Mouse (Mus musculus): ENCODE data around the gene Timp3.
A peak's percentile ranks its signal among the peaks of the same experiment; 100 is the strongest.

Gene Timp3

GRCm38 (mm10) chr10:86352521-86352920 is 52.3 kb downstream of the Timp3 start:
- DNase-seq (ENCODE audit: low spot score) = no peak

DNA sequence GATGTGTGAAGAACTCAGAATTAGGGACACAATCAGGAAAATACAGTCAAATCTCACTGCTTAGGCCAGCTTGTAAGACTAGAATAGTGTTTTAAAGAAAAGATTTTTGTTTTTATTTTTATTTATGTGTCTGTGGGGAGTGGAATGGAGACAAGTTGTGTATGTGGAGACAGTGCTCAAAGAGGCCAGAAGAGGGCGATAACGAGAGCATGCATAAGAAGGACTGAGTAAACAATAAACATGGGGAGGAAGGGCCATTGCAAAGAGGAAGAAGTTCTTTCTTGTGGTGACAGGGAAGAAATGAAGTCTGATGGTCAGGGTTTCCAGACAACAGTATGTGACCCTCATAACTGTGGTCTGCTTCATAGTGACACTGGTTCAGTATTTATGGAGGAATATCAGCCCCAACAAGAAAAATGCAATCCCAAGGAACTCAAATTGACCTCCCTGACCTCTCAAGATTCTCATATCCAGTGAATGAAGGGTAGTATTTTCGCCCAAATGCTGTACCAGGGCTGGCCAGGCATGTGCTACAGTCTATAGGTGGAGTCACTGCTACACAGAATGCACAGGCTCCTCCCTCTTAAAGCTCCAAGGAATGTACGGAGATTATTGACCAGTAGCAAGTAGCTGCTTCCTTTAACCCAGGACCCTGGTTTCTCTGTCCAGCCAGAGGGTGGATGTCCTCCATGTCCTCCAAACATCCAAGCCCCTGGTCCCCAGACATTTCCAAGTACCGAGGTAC is 56.8 kb downstream of the Timp3 start:
- DNase-seq (ENCODE audit: low spot score) = no peak

DNA sequence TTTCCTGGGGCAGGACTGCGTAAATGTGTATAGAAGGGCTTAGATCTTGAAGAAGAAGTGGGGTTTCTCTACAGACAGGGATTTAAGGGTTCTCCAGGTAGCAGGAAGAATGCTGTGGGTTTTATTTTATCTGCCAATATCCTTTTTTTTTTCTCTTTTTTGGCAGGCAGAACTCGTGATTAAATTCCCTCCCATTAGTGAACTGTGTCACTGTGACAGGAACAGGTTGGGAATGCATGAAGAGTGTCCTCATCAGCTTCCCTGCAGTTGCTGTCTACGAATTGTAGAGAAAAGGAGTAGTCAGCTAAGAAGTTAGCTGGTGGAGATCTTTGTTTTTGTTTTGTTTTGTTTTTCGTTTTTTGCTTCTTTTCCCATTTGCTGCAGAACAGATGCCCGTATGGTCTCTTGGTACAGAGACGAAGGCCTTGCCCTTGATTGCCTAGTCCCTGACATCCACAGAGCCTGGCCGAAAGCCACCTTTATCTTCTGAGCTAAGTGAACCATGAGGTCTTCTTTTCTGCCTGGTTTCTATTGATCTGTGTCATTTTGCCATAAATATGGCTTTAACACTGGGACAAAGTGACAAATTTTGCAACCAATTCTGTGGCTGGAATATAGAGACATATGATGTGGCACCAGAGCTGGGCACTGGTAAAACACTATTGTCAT is 58.3 kb downstream of the Timp3 start:
- DNase-seq (ENCODE audit: low spot score) = no peak

DNA sequence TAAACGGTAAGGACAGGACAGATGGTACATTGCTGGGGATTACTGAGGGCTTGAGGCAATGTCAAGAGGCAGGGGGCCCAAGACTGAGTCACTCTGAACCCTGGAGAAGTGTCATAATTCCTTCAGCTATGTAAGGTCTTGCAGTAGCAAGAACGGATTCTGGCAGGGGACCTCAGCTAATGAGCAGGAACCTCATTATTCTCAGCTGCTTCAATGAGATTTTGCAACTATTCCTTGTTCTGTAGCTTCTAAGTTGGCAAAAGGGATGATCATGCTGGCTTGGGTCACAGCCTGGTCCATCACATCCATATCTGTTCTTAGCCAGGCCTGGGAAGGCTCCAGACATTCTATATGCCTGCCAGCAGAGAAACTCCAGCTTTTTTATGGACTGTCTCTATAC is 59.0 kb downstream of the Timp3 start:
- peak; percentile 41 for DNase-seq (ENCODE audit: low spot score)

DNA sequence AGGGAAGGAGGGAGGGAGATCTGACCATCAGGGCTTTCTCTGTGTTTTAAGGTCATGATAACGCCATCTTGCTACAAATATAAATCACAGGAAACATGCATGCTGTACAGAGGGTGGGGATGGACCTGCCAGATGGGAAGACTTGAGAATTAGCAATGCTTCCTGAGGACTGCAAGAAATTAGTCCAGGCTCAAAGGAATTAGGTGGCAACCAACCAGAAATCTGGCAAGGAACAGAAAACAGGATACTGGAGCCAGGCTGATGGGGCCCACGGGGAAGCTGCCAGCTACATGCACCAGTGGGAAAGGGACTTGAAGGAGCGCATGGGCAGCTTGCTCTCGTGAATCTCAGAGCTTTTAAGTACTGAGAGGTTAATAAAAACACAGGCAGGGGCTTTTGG is 59.5 kb downstream of the Timp3 start:
- no peak for DNase-seq (ENCODE audit: low spot score)

GRCm38 (mm10) chr10:86363669-86364309 is 63.6 kb downstream of the Timp3 start:
- DNase-seq (ENCODE audit: low spot score) = no peak

- no peak for DNase-seq (ENCODE audit: low spot score)
Observed at GRCm38 (mm10) chr10:86365632-86366092, 65.5 kb downstream of the Timp3 start.

- DNase-seq (ENCODE audit: low spot score) = no peak
Observed at GRCm38 (mm10) chr10:86367346-86367745, 67.2 kb downstream of the Timp3 start.

DNA sequence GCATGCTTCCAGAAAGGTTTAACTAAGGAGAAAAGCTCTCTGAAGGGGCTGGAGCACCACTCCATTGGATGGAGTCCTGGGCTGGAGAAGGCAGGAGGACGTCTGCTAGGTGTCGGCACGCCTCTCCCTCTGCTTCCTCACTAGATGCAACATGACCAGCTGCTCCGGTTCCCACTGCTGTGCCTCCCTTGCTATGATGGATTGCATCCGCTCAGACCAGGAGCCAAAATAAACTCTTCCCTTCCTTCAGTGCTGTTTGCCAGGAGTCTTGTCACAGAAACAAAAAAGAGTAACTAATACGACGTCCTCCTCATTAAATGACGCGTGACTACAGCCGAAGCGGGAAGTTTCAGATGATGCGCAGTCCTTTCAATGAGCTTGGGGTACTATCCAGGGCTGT is 68.6 kb downstream of the Timp3 start:
- peak; percentile 76 for DNase-seq (ENCODE audit: low spot score)

GRCm38 (mm10) chr10:86369346-86369745 is 69.2 kb downstream of the Timp3 start:
- no peak for DNase-seq (ENCODE audit: low spot score)

DNA sequence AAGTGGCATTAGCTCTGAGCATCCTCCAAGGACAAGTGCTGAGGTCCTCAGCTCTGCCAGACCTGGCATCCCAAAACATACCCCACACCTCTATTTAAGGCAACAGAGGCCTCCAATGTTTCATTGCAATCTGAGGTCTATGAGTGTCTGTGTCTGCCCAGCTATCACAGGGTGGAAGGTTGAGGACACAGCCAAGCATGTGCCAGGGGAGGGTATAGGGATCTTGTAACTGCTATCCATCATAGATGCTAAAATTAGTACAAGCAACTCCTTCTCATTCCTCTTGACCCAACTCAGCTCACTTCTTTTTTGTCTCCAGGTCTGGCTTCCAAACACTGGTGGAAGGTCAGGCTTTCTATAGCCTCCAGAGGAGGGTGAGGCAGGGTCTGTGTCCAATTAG is 71.4 kb downstream of the Timp3 start:
- DNase-seq (ENCODE audit: low spot score) = no peak

GRCm38 (mm10) chr10:86374061-86374460 is 73.9 kb downstream of the Timp3 start:
- no peak for DNase-seq (ENCODE audit: low spot score)

- peak; percentile 35 for DNase-seq (ENCODE audit: low spot score)
Observed at GRCm38 (mm10) chr10:86375903-86376302, 75.7 kb downstream of the Timp3 start.

GRCm38 (mm10) chr10:86376392-86377185 is 76.4 kb downstream of the Timp3 start:
- DNase-seq (ENCODE audit: low spot score) = no peak

GRCm38 (mm10) chr10:86378803-86379202 is 78.6 kb downstream of the Timp3 start:
- DNase-seq (ENCODE audit: low spot score) = peak; percentile 65

GRCm38 (mm10) chr10:86380626-86381025 is 80.5 kb downstream of the Timp3 start:
- DNase-seq (ENCODE audit: low spot score) = no peak

- no peak for DNase-seq (ENCODE audit: low spot score)
Observed at GRCm38 (mm10) chr10:86381150-86381921, 81.2 kb downstream of the Timp3 start.

DNA sequence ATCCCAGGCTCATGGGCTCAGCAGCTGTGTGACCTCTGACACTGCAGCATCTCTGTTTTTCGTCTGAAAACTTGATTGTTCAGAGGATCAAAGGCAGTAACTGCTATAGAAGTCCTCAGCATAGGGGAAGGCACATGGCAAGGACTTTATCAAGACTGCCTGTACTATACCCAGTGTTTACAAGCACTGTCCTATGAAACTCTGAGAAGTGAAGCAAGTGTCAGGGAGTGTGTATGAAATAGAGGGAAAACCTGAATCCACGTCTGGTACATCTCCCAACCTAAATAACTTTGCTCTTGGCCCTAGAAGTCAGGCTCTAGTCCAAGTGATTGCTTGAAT is 81.7 kb downstream of the Timp3 start:
- no peak for DNase-seq (ENCODE audit: low spot score)

DNA sequence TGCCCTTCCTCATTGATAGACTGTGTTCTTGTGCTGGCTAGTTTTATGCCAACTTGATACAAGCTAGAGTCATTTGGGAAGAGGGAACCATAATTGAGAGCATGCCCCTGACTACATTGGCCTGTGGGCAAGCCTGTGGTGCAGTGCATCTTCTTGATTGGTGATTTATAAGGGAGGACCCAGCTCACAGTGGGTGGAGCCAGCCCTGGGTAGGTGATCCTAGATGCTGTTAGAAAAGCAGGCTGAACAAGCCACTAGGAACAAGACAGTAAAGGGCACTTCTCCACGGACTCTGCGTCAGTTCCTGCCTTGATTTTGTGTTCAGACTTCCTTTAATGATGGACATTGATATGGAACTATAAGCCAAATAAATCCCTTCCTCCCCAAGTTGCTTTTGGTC is 84.5 kb downstream of the Timp3 start:
- no peak for DNase-seq (ENCODE audit: low spot score)

- DNase-seq (ENCODE audit: low spot score) = no peak
Observed at GRCm38 (mm10) chr10:86385656-86386055, 85.5 kb downstream of the Timp3 start.

DNA sequence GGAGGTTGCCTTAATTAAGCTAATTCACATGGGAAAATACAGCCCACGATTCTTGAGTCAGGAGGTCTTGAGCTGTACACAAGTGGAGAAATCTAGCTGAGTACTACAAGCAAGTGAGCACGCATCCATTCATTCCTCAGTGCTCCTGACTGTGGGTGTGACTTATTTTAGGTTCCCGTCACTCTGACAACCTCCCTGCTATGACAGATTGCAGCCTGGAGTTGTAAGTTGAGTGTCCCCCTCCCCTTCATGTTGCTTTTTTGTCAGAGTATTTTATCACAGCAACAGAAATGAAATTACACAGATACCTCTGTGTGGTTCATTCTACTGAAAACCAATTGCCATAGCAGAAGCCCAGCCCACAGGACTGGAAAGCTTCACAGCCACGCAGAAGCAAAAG is 86.1 kb downstream of the Timp3 start:
- DNase-seq (ENCODE audit: low spot score) = no peak
